In the genomic region with DNA sequence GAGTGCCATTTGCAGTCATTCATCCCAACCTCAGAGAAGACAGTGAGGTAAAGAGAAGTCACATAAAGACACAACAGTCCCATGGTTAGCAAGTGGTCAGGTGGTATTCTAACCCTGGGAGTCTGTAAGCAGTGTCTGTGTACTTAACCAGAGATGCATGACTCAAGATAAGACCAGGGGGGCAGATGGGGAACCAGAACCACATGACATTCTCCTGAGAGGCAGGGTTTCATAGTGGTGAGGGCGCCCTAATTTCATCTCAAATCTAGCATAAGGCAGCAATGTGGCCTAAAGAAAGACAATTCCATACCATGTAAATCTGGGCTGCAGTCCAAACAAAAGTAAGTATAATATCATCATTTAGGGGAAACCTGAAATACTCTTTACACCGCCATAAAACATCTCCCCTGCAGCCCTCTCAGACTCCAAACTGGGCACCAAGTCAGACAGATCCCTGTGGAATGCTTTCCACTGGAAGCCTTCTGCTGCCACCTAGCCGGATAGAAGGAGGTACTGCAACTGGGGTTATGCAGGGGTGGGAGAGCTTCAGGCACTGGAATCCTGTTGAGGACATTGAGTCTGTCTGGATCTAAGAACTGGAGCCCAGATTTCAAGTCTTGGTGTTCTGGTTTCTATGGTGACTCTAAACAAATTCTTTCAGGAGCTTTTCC, we compare ENCODE assay signal across 7 mouse cellular contexts.
DNase-seq lines count a peak whose midpoint lies in the region; ATAC-seq and TF ChIP-seq lines count a peak whose summit lies in the region.

No protein-coding gene starts in this region.

- no peak for TF ChIP-seq POLR2A in cortical plate, adult 2 months (IDR thresholded peaks at IDR 0.05; ENCODE audit: extremely low read depth, insufficient read depth, low read length)

- no peaks in the 10 kb centered on the region for H3K9me3 ChIP-seq in E14TG2a.4 (ENCODE audit: low read length)
- H3K9me3 ChIP-seq in heart, embryonic 16.5 days (replicated peaks; ENCODE audit: control insufficient read depth, low read length) = no peaks in the 10 kb centered on the region
- no peaks in the 10 kb centered on the region for H3K9me3 ChIP-seq in lung, embryonic 15.5 days

- H3K36me3 ChIP-seq in E14TG2a.4 (ENCODE audit: insufficient read depth, low read length) = no peaks in the 10 kb centered on the region
- no peaks in the 10 kb centered on the region for H3K36me3 ChIP-seq in heart, embryonic 16.5 days (ENCODE audit: control insufficient read depth, insufficient read depth)
- H3K36me3 ChIP-seq in lung, embryonic 15.5 days = no peaks in the 10 kb centered on the region

- no peaks in the 10 kb centered on the region for H3K27me3 ChIP-seq in E14TG2a.4 (ENCODE audit: insufficient read depth, low read length)
- no peaks in the 10 kb centered on the region for H3K27me3 ChIP-seq in heart, embryonic 16.5 days (ENCODE audit: control insufficient read depth, insufficient read depth, low read length)
- H3K27me3 ChIP-seq in lung, embryonic 15.5 days = no peaks in the 10 kb centered on the region

- WGBS in heart, embryonic 16.5 days = 42% methylated on average over 3 of the region's 3 CpGs
- WGBS in lung, embryonic 15.5 days = 41% methylated on average over 3 of the region's 3 CpGs

- DNase-seq in ZHBTc4 (ENCODE audit: low read depth, low spot score) = peak; percentile 67
- peak; percentile 73 to 75 for DNase-seq in kidney, postnatal 4 days
- peak; percentile 57 for DNase-seq in right cerebral cortex, postnatal 14 days

- H3K4me1 ChIP-seq in E14TG2a.4 (replicated peaks; ENCODE audit: low read depth, low read length) = no peaks in the 10 kb centered on the region
- no peaks in the 10 kb centered on the region for H3K4me1 ChIP-seq in cortical plate, adult 2 months (ENCODE audit: control insufficient read depth, insufficient read depth, low read length)
- no peaks in the 10 kb centered on the region for H3K4me1 ChIP-seq in heart, embryonic 16.5 days (ENCODE audit: control insufficient read depth, insufficient read depth, low read length)
- H3K4me1 ChIP-seq in lung, embryonic 15.5 days = no peaks in the 10 kb centered on the region

- no peak overlapping the region for H3K9ac ChIP-seq in heart, embryonic 16.5 days (ENCODE audit: low read length)
- H3K9ac ChIP-seq in lung, embryonic 15.5 days = no peak overlapping the region

- 0 out of 2 replicates have a peak, but pooled peaks have one; percentile 49 for ATAC-seq in heart, embryonic 16.5 days (replicated peaks; ENCODE audit: extremely low read depth, insufficient read depth, low FRiP score)
- 0 out of 2 replicates have a peak, but pooled peaks have one; percentile 42 for ATAC-seq in lung, embryonic 15.5 days (ENCODE audit: borderline replicate concordance, extremely low read depth, low FRiP score, low TSS enrichment)

- no peak overlapping the region for H3K4me3 ChIP-seq in E14TG2a.4 (replicated peaks; ENCODE audit: low read length)
- H3K4me3 ChIP-seq in cortical plate, adult 2 months (ENCODE audit: insufficient read depth, low read length) = no peak overlapping the region
- no peak overlapping the region for H3K4me3 ChIP-seq in heart, embryonic 16.5 days (ENCODE audit: low read length)
- H3K4me3 ChIP-seq in lung, embryonic 15.5 days = no peak overlapping the region

- H3K27ac ChIP-seq in cortical plate, adult 2 months (ENCODE audit: insufficient read depth, low read length) = no peak overlapping the region
- no peak overlapping the region for H3K27ac ChIP-seq in heart, embryonic 16.5 days (ENCODE audit: low read length)
- H3K27ac ChIP-seq in lung, embryonic 15.5 days = no peak overlapping the region

- peak; percentile 97 for TF ChIP-seq CTCF in E14TG2a.4 (conservative IDR thresholded peaks at IDR 0.05; ENCODE audit: low read length)
- peak; percentile 97 for TF ChIP-seq CTCF in cortical plate, adult 2 months (IDR thresholded peaks at IDR 0.05; ENCODE audit: extremely low read depth, insufficient read depth, low read length)

- no peak overlapping the region for H3K4me2 ChIP-seq in heart, embryonic 16.5 days (ENCODE audit: low read depth, low read length)
- H3K4me2 ChIP-seq in lung, embryonic 15.5 days = no peak overlapping the region
